Mouse (Mus musculus): ENCODE data around the gene Tmem18. TPM values are rescaled to one million over a fixed set of nuclear protein-coding genes. Genes with fewer than 3 reads are reported as not detected.

Tmem18 gene
- polyA plus RNA-seq, 1 experiment from 2014 or later: 14.5 TPM

Small RNA genes within 50 kb of the gene (microRNA-seq; reads per million reads assigned to microRNA genes)
- not detected for gene Gm25243

Other genes with a start within 250 kb of the Tmem18 start
- 4.3 and 5.1 TPM in 2 replicates for gene Sntg2, start 211.1 kb upstream of the Tmem18 start, polyA plus RNA-seq (2014; fragmentation: Nextera tagmentation; extraction: Ambion mirVana)

Data from heart, embryonic 14.5 days (tissue).